ENCODE assay signal across 17 mouse cellular contexts in the genomic region with DNA sequence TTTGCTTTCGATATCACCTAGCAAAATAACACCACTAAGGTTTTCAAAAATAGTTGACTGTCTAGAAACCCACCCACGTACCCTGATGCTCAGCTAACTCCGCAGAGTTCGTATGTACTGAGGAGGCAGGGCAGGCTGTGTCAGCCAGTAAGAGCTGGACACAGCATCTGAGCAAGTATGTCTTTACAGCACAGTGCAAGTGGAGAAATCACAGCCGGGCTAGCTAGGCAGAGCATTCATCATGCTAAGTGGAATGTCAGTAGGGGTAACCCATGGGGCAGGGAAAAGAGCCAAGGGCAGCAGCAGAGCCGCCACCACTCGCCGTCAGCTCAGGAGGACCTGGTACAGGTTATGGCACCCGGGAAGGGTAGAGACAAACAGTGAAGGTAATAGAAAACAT.
DNase-seq lines count a peak whose midpoint lies in the region; ATAC-seq lines count a peak whose summit lies in the region.
"Had no signal": no experiment of that assay in that cellular context is flagged by ENCODE, and none has a peak within 500 bp of the region (broad histone marks: within the 10 kb centered on the region; RNA-seq: fewer than 3 reads in every experiment).

No protein-coding gene starts in this region.

- no peak for DNase-seq in heart, postnatal 14 days
- DNase-seq in right cerebral cortex, postnatal 10 days (ENCODE audit: low spot score in 2 of 2), result peak; percentile 18 to 26
- no peak for DNase-seq in right cerebral cortex, postnatal 14 days
- DNase-seq in forelimb bud, embryonic 11.5 days (ENCODE audit: low read depth, low spot score), result peak; percentile 8
- DNase-seq in mesoderm, embryonic 11.5 days (ENCODE audit: low read depth, low spot score), result peak; percentile 24
- no peak for DNase-seq in urinary bladder, postnatal 36 days (ENCODE audit: low spot score in 2 of 2)
- DNase-seq: cerebellum, adult 9-10 months; heart, adult 18-20 months; left cerebral cortex, postnatal 4 days; right cerebral cortex, adult 18-20 months; thymus, postnatal 25 days had no signal

- no peaks in the 10 kb centered on the region for H3K36me3 ChIP-seq in heart, embryonic 12.5 days
- H3K36me3 ChIP-seq: lung, embryonic 15.5 days had no signal

- H3K27me3 ChIP-seq in heart, embryonic 12.5 days (replicated peaks), result no peaks in the 10 kb centered on the region
- H3K27me3 ChIP-seq: lung, embryonic 15.5 days had no signal

- no peaks in the 10 kb centered on the region for H3K9me3 ChIP-seq in heart, embryonic 12.5 days (replicated peaks)
- H3K9me3 ChIP-seq: lung, embryonic 15.5 days; megakaryocyte, embryonic 14.5 days had no signal

- H3K27ac ChIP-seq in heart, embryonic 12.5 days (ENCODE audit: poor library complexity, severe bottlenecking), result no peak overlapping the region
- H3K27ac ChIP-seq: lung, embryonic 15.5 days; stomach, postnatal 0 days had no signal

- intact Hi-C loops in heart, postnatal 14 days (cut with DNase I), result no loop called here

- ATAC-seq in heart, embryonic 12.5 days (ENCODE audit: insufficient number of reproducible peaks, low FRiP score), result peak; percentile 29; the same call in 1 of the 2 replicates
- ATAC-seq: forebrain, embryonic 14.5 days had no signal

- H3K9ac ChIP-seq in heart, embryonic 12.5 days, result no peak overlapping the region
- H3K9ac ChIP-seq: lung, embryonic 15.5 days had no signal

- 63% methylated on average over 9 of the region's 9 CpGs for WGBS in heart, embryonic 12.5 days

- H3K4me3 ChIP-seq in heart, embryonic 12.5 days, result no peak overlapping the region
- H3K4me3 ChIP-seq: lung, embryonic 15.5 days; megakaryocyte, embryonic 14.5 days had no signal

- peaks cover 20% of the 10 kb centered on the region for H3K4me1 ChIP-seq in heart, embryonic 12.5 days (replicated peaks)

- H3K4me2 ChIP-seq in heart, embryonic 12.5 days, result no peak overlapping the region
- H3K4me2 ChIP-seq: liver, embryonic 11.5 days; lung, embryonic 15.5 days had no signal

Comparison
In these comparisons a context has a peak if more than half of its experiments do, and no peak if none do; other contexts are left out.
1. DNase-seq: peak in right cerebral cortex, postnatal 10 days (2 of 2), forelimb bud, embryonic 11.5 days (single experiment) and mesoderm, embryonic 11.5 days (single experiment); none in heart, postnatal 14 days (0 of 2), right cerebral cortex, postnatal 14 days (single experiment) and urinary bladder, postnatal 36 days (0 of 2).